Mouse (Mus musculus) embryonic fibroblast, embryonic 13.5 days (primary cell): ENCODE results near the gene Sgip1.

Experiments used
- CTCF ChIP-seq: IDR thresholded peaks from 2 replicates; pipeline ENCODE4 v1.5.1; 2011; ENCODE audit warnings: mild to moderate bottlenecking, control low read depth, low read length, moderate library complexity, borderline replicate concordance; ENCODE audit not compliant: insufficient read depth
- POLR2A ChIP-seq: IDR thresholded peaks from 2 replicates; pipeline ENCODE4 v1.6.1; 2011; ENCODE audit warnings: low read depth, mild to moderate bottlenecking, control low read depth, low read length, moderate library complexity

GRCm38 (mm10) chr4:102990595-102991340 is 249.7 kb downstream of the Sgip1 start:
- TF ChIP-seq POLR2A (no peak), CTCF (no peak)
